Mouse (Mus musculus) megakaryocyte progenitor cell, adult 5-6 weeks (primary cell): ENCODE results near the gene Ccdc185. TPM values are rescaled to one million over a fixed set of nuclear protein-coding genes. Genes with fewer than 3 reads are reported as not detected.

ENCODE experiments used
- ATAC-seq: replicated peaks from 2 replicates; pipeline ENCODE4 v1.8.0; 2016; ENCODE audit warnings: mild to moderate bottlenecking, moderate TSS enrichment, inconsistent platforms; ENCODE audit not compliant: poor library complexity
- total RNA-seq, 2 experiments: library from RNA; stranded (forward) in 1 of 2; stranded (reverse) in 1 of 2; fragments of 157-497, 149-512 nt in 1 of 2; fragments of 200-1000 nt in 1 of 2; gene quantifications; 2 replicates each; pipeline versions ENCODE4 v1.2.3 to v1.2.4; 2015 to 2017

Gene Ccdc185
- total RNA-seq, 2 experiments from 2014 or later: not detected

GRCm38 (mm10) chr1:182747834-182748233 is 1.1 kb downstream of the Ccdc185 start:
- ATAC-seq: no peak

- ATAC-seq: no peak
Measured at GRCm38 (mm10) chr1:182747081-182747480, 1.9 kb downstream of the Ccdc185 start.

GRCm38 (mm10) chr1:182735891-182736290 is 13.1 kb downstream of the Ccdc185 start:
- ATAC-seq: no peak

GRCm38 (mm10) chr1:182732695-182733094 is 16.3 kb downstream of the Ccdc185 start:
- ATAC-seq: no peak

GRCm38 (mm10) chr1:182729002-182729401 is 20.0 kb downstream of the Ccdc185 start:
- no peak for ATAC-seq

- no peak for ATAC-seq
Measured at GRCm38 (mm10) chr1:182727541-182727940, 21.4 kb downstream of the Ccdc185 start.

- ATAC-seq: no peak
Measured at GRCm38 (mm10) chr1:182714236-182714935, 34.6 kb downstream of the Ccdc185 start.

- ATAC-seq: no peak
Measured at GRCm38 (mm10) chr1:182711360-182711933, 37.5 kb downstream of the Ccdc185 start.

- peak; percentile 66 for ATAC-seq
Measured at GRCm38 (mm10) chr1:182707459-182707858, 41.5 kb downstream of the Ccdc185 start.

GRCm38 (mm10) chr1:182704882-182705281 is 44.1 kb downstream of the Ccdc185 start:
- ATAC-seq: no peak

GRCm38 (mm10) chr1:182699392-182700347 is 49.3 kb downstream of the Ccdc185 start:
- no peak for ATAC-seq

Other genes with a start within 250 kb of the Ccdc185 start
- 4.1 and 9.7 TPM in 2 replicates for gene Capn2, start 231.6 kb downstream of the Ccdc185 start, total RNA-seq (2015)
- gene Capn2, start 231.6 kb downstream of the Ccdc185 start, total RNA-seq (2017): 8.7 and 10.5 TPM in 2 replicates
- gene Capn8, start 184.2 kb downstream of the Ccdc185 start, total RNA-seq (2015): not detected in 2 replicates
- gene Capn8, start 184.2 kb downstream of the Ccdc185 start, total RNA-seq (2017): not detected in 2 replicates
- gene Susd4, start 14.7 kb upstream of the Ccdc185 start, total RNA-seq (2015): not detected in 2 replicates
- not detected in 2 replicates for gene Susd4, start 14.7 kb upstream of the Ccdc185 start, total RNA-seq (2017)
- 0.57 and 2.2 TPM in 2 replicates for gene Tlr5, start 205.6 kb upstream of the Ccdc185 start, total RNA-seq (2015)
- 0.50 TPM in 1 of 2 replicates, not detected in the other for gene Tlr5, start 205.6 kb upstream of the Ccdc185 start, total RNA-seq (2017)